Mouse (Mus musculus) thymus, adult 2 months (tissue): Measurements from ENCODE around the gene Pemt.

Source experiments
- CTCF ChIP-seq: fragments of 200-500 bp; IDR thresholded peaks from 2 replicates; pipeline ENCODE4 v1.5.1; 2012; ENCODE audit warnings: mild to moderate bottlenecking, control low read depth, low read length, moderate library complexity, borderline replicate concordance; ENCODE audit not compliant: control insufficient read depth, poor library complexity, insufficient read depth; ENCODE audit errors: extremely low read depth
- POLR2A ChIP-seq: fragments of 200-500 bp; IDR thresholded peaks from 2 replicates; pipeline ENCODE4 v1.6.1; 2012; ENCODE audit warnings: mild to moderate bottlenecking, low read length, control low read depth, moderate library complexity; ENCODE audit not compliant: control insufficient read depth, poor library complexity, insufficient read depth; ENCODE audit errors: extremely low read depth

- TF ChIP-seq POLR2A (0 out of 2 replicates have a peak, but pooled peaks have one; percentile 1), CTCF (no peak)
These were observed 81.5 kb downstream of the Pemt start, which contains the start of gene Rasd1 for GRCm38 (mm10) chr11:59964818-59965217.
